8 mouse cellular contexts compared by ENCODE assay signal in the genomic region with DNA sequence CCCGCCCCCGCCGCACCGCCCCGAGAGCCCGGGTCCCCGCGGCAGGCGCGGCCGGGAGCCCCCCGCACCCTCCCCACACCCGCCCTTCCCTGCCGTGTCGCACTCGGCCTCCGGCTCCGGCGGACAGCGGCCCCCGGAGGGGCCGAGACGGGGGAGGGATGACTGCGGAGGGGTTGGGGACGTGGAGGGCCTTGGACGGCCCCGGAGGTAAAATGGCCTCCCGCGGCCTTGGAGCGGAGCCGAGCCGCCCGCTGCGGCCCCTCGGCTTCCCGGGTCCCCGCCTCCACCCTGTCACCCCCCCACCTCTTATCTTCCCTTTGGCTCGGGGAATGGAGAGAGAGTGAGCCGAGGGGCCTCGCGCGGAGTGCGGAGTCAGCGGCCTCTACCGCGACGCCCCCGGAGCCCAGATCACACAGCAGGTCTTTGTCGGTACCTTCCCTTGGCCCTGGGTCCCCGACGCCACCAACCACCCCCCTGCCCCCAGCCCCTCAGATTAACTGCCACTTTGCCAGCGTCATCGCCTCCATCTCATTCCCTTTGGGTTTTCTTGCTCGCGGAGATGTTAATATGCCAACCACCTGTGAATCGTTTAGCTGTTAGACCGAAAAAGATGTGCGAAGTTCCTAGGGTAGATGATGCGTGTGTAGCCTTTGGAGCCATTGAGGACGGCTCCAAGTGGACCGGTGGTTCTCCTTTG. TPM values are rescaled to one million over a fixed set of nuclear protein-coding genes. Genes with fewer than 3 reads are reported as not detected.
DNase-seq lines count a peak whose midpoint lies in the region; ATAC-seq lines count a peak whose summit lies in the region.

No protein-coding gene starts in this region.

- peaks cover 14% of the 10 kb centered on the region; the same call in 1 of the 2 replicates for H3K36me3 ChIP-seq in embryonic facial prominence, embryonic 10.5 days (replicated peaks)
- no peaks in the 10 kb centered on the region; the same call in 1 of the 2 replicates for H3K36me3 ChIP-seq in heart, embryonic 15.5 days

- peak overlapping the region; percentile 82 for H3K4me2 ChIP-seq in heart, embryonic 15.5 days

- no peaks in the 10 kb centered on the region for H3K27me3 ChIP-seq in embryonic facial prominence, embryonic 10.5 days (replicated peaks; ENCODE audit: low read depth, poor library complexity, severe bottlenecking)
- no peaks in the 10 kb centered on the region for H3K27me3 ChIP-seq in heart, embryonic 15.5 days

- H3K4me3 ChIP-seq in embryonic facial prominence, embryonic 10.5 days, result peak overlapping the region; percentile 99
- H3K4me3 ChIP-seq in heart, embryonic 15.5 days, result peak overlapping the region; percentile 93

- peak overlapping the region; percentile 91 for H3K9ac ChIP-seq in heart, embryonic 15.5 days

- H3K4me1 ChIP-seq in embryonic facial prominence, embryonic 10.5 days, result peaks cover 25% of the 10 kb centered on the region
- H3K4me1 ChIP-seq in heart, embryonic 15.5 days (replicated peaks), result peaks cover 25% of the 10 kb centered on the region

- under 1% methylated on average over 59 of the region's 61 CpGs for WGBS in embryonic facial prominence, embryonic 10.5 days
- 0% methylated on average over 54 of the region's 61 CpGs for WGBS in heart, embryonic 15.5 days

- H3K9me3 ChIP-seq in embryonic facial prominence, embryonic 10.5 days, result no peaks in the 10 kb centered on the region
- no peaks in the 10 kb centered on the region for H3K9me3 ChIP-seq in heart, embryonic 15.5 days (replicated peaks)

- DNase-seq in adrenal gland, adult (ENCODE audit: inconsistent age in 2 of 2, low spot score in 1 of 2), result peak; percentile 74 to 90
- DNase-seq in adrenal gland, adult 8-10 months, result no peak
- peak; percentile 84 for DNase-seq in adrenal gland, postnatal 14 days
- peak; percentile 75 for DNase-seq in embryonic facial prominence, embryonic 10.5 days (ENCODE audit: low spot score)
- peak; percentile 65 for DNase-seq in kidney, postnatal 14 days
- peak; percentile 39 to 47 for DNase-seq in spleen, adult 18-20 months

- peak; percentile 76 for ATAC-seq in heart, embryonic 15.5 days (replicated peaks; ENCODE audit: insufficient number of reproducible peaks, insufficient read depth, low FRiP score, low read depth)
- ATAC-seq in megakaryocyte-erythroid progenitor cell, adult 5-6 weeks (replicated peaks; ENCODE audit: low FRiP score, low TSS enrichment, poor library complexity, severe bottlenecking), result peak; percentile 66

- peak overlapping the region; percentile 99 for H3K27ac ChIP-seq in embryonic facial prominence, embryonic 10.5 days (replicated peaks)
- H3K27ac ChIP-seq in heart, embryonic 15.5 days, result peak overlapping the region; percentile 98

RNA-seq across cellular contexts. Expression of gene Zfr, which starts 0.9 kb away (rescaled TPM):
- total RNA-seq in adrenal gland, adult 8-10 months (2022), result 100 to 1,000 TPM; 109 to 191 (median 172) TPM
- 155 and 170 TPM in 2 replicates for total RNA-seq in adrenal gland, postnatal 14 days (2021)
- polyA plus RNA-seq in embryonic facial prominence, embryonic 10.5 days (2016; fragmentation: Nextera tagmentation; extraction: Ambion mirVana), result 137 and 144 TPM in 2 replicates
- 79.7 and 99.0 TPM in 2 replicates for polyA plus RNA-seq in heart, embryonic 15.5 days (2015; fragmentation: Nextera tagmentation; extraction: Ambion mirVana)
- total RNA-seq in megakaryocyte-erythroid progenitor cell, adult 5-6 weeks (2014; fragmentation: Nextera tagmentation), result 100 and 123 TPM in 2 replicates
- total RNA-seq in megakaryocyte-erythroid progenitor cell, adult 5-6 weeks (2017), result 61.9 and 71.9 TPM in 2 replicates
